Mouse (Mus musculus) midbrain, embryonic 11.5 days (tissue): Measurements from ENCODE around the gene Eef2k. TPM values are rescaled to one million over a fixed set of nuclear protein-coding genes. Genes with fewer than 3 reads are reported as not detected.

ENCODE experiments used
- ATAC-seq: fragments of 200-750 bp; cut with Nextera tagmentation; 2 replicates; pipeline ENCODE4 v1.8.0; 2017; ENCODE audit warnings: moderate TSS enrichment, moderate library complexity; ENCODE audit not compliant: low FRiP score
- DNase-seq: peaks from one replicate; pipeline ENCODE4 v3.0.0; 2015; ENCODE audit warnings: low spot score; ENCODE audit errors: missing footprints
- H3K27ac ChIP-seq: fragments of 300-500 bp; sonication (generic); 2 replicates; pipeline ENCODE4 v1.5.1; 2014; ENCODE audit warnings: low read depth, low read length
- H3K27me3 ChIP-seq: fragments of 300-500 bp; sonication (generic); 2 replicates; pipeline ENCODE4 v1.6.1; 2014; ENCODE audit warnings: mild to moderate bottlenecking, low read length, moderate library complexity, mixed read lengths; ENCODE audit not compliant: control insufficient read depth, insufficient read depth
- H3K36me3 ChIP-seq: fragments of 300-500 bp; sonication (generic); 2 replicates; pipeline ENCODE4 v1.6.1; 2014; ENCODE audit warnings: mild to moderate bottlenecking, low read length, moderate library complexity, mixed read lengths; ENCODE audit not compliant: control insufficient read depth, insufficient read depth
- H3K4me1 ChIP-seq: fragments of 300-500 bp; sonication (generic); 2 replicates; pipeline ENCODE4 v1.6.1; 2014; ENCODE audit warnings: low read length; ENCODE audit not compliant: control insufficient read depth, insufficient read depth
- H3K4me2 ChIP-seq: fragments of 300-500 bp; sonication (generic); 2 replicates; pipeline ENCODE4 v1.6.1; 2014; ENCODE audit warnings: mild to moderate bottlenecking, moderate library complexity
- H3K4me3 ChIP-seq: fragments of 300-500 bp; sonication (generic); 2 replicates; pipeline ENCODE4 v1.5.1; 2014; ENCODE audit warnings: low read depth, low read length
- H3K9ac ChIP-seq: fragments of 300-500 bp; sonication (generic); 2 replicates; pipeline ENCODE4 v1.6.1; 2014; ENCODE audit warnings: low read length
- H3K9me3 ChIP-seq: fragments of 300-500 bp; sonication (generic); 2 replicates; pipeline ENCODE4 v1.6.1; 2016; ENCODE audit warnings: low read length; ENCODE audit not compliant: control insufficient read depth
- WGBS: fragments of 180-500 bp; shearing (Covaris S2); extraction: QIAGEN DNeasy Blood & Tissue Kit; methylation state at CpG from one replicate; pipeline ENCODE4 v1.1.7; 2014; 5-methylcytosine and 5-hydroxymethylcytosine counted together
- polyA plus RNA-seq: library from polyadenylated mRNA; unstranded; fragments of >200 nt; fragmentation: Nextera tagmentation; extraction: Ambion mirVana; gene quantifications from 2 replicates; pipeline ENCODE4 v1.2.1, GENCODE M21; 2014

The Eef2k gene
- polyA plus RNA-seq, 1 experiment from 2014 or later = 10.5 TPM

DNA sequence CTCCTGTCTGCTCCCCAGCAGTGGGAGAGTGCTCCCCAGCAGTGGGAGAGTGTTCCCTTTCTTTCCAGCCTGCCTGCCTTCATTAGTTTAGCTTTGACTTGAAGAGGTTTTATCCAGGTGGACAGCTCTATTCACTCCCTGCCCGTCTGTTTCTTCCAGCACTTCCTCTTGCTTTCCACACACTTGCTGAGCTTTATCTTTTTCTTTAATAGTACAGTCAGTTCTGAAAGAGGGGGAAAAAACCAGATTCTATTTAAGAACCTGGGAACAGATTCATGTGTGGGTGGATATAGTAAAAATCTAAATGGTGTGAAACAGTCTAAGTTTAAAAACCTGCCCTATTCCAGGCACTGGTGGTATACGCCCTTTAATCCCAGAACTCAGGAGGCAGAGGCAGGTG, 17.5 kb upstream of the Eef2k start:
- Histone ChIP-seq H3K4me2 (no peak overlapping the region), H3K4me1 (no peaks in the 10 kb centered on the region), H3K36me3 (no peaks in the 10 kb centered on the region), H3K9ac (no peak overlapping the region), H3K4me3 (no peak overlapping the region), H3K9me3 (no peaks in the 10 kb centered on the region), H3K27ac (no peak overlapping the region), H3K27me3 (peaks cover 4% of the 10 kb centered on the region)
- DNase-seq = no peak
- no peak for ATAC-seq
- WGBS = 62% methylated on average over 2 of the region's 2 CpGs

DNA sequence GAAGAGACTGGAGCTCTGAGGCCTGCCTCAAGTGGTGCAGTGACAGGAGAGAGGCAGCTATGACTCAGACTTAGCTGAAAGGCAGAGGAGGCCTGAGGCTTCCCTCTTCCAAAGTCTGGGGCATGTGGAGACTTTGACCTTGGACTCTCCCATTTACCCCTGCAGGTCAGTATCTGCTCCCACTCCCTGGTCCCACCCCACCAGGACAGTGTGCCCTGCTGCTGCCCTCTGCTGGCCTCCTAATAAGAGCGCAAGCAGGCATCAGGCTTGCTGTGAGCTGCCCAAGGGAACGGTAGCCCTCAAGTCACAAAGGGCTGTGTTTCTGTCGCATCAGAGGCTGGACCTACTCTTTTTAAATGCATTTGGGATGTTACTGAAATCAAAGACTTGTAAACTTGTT, 16.2 kb upstream of the Eef2k start:
- Histone ChIP-seq H3K36me3 (no peaks in the 10 kb centered on the region), H3K4me1 (peaks cover 4% of the 10 kb centered on the region), H3K4me3 (no peak overlapping the region), H3K4me2 (no peak overlapping the region), H3K9me3 (no peaks in the 10 kb centered on the region), H3K27ac (no peak overlapping the region), H3K27me3 (peaks cover 14% of the 10 kb centered on the region), H3K9ac (no peak overlapping the region)
- 20% methylated on average over 3 of the region's 3 CpGs for WGBS
- DNase-seq (peak; percentile 89), ATAC-seq (no peak)

DNA sequence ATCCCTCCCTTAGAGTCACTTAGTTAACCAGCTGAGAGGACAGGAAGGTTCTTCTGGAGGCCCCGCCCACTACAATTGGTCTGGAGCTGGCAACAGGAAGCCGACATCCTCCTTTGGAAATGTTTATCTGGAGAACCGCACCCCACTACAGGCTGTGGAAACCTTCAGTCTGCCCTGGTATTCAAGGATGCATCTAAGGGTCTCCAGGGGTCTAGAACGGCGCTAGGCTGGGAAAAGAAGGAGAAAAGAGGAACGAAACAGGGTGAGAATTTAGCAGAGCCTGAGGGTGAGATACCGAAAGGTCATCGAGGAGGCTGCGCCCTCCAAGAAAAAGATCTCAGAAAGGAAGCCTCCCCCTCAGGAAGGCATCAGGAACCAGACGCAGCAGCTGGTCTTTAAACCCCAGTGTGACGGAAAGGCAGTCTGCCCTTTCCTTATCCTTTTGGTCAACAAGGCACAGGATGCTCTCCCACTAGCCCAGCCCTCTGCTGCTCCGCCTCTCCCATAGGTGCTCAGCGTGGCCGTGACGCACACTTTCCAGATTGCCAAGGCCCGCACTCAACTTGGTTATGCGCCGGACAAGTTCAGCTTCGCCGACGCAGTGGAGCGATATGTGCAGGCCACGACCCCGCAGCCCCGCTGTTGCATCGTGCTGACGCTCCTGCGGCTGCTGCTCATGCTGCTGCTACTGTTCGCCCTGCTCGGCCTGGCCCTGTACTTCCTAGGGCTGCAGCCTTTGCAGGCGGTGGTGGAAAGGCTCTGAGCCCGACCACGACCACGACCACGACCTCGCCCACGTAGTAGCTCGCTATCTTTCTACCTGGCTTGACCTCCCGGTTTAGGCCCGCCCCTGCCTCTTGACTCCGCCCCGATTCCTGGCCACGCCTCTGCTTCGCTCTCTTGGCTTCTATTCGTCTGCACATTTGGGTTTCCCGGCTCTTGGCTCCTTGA, 11.9 kb upstream of the Eef2k start:
- H3K4me3 ChIP-seq = peak overlapping the region; percentile 42
- peak overlapping the region; percentile 61 for H3K9ac ChIP-seq
- H3K27me3 ChIP-seq = peaks cover 17% of the 10 kb centered on the region
- H3K9me3 ChIP-seq = no peaks in the 10 kb centered on the region
- 2% methylated on average over 46 of the region's 46 CpGs for WGBS
- peak overlapping the region; percentile 94 for H3K4me2 ChIP-seq
- peak; percentile 96 for DNase-seq
- ATAC-seq = peak; percentile 42
- H3K4me1 ChIP-seq = peaks cover 4% of the 10 kb centered on the region
- H3K36me3 ChIP-seq = no peaks in the 10 kb centered on the region
- no peak overlapping the region; the same call in 1 of the 2 replicates for H3K27ac ChIP-seq

DNA sequence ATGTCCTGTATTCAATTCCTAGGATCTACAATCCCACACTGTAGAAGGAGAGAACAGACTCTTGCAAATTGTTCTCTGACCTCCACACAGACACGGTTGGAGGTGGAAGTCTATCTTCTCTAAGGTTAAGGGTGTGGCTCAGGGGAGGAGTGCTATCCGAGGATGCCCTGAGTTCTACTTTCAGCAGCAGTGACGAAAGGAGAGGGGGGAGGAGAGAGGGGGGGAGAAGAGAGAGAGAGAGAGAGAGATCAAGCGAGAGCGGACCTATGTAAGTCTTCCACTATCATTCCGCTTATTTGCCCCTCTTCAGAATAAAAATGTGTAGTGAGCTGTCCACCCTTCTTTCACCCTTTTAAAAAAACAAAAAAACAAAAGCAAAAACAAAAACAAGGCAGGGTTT, 8.2 kb upstream of the Eef2k start:
- H3K9ac ChIP-seq = no peak overlapping the region
- DNase-seq = no peak
- peaks cover 4% of the 10 kb centered on the region for H3K4me1 ChIP-seq
- peak overlapping the region; percentile 59 for H3K4me3 ChIP-seq
- no peaks in the 10 kb centered on the region for H3K36me3 ChIP-seq
- H3K4me2 ChIP-seq = peak overlapping the region; percentile 56
- peaks cover 17% of the 10 kb centered on the region for H3K27me3 ChIP-seq
- H3K9me3 ChIP-seq = no peaks in the 10 kb centered on the region
- WGBS = 58% methylated on average over 6 of the region's 6 CpGs
- no peak overlapping the region for H3K27ac ChIP-seq
- no peak for ATAC-seq

DNA sequence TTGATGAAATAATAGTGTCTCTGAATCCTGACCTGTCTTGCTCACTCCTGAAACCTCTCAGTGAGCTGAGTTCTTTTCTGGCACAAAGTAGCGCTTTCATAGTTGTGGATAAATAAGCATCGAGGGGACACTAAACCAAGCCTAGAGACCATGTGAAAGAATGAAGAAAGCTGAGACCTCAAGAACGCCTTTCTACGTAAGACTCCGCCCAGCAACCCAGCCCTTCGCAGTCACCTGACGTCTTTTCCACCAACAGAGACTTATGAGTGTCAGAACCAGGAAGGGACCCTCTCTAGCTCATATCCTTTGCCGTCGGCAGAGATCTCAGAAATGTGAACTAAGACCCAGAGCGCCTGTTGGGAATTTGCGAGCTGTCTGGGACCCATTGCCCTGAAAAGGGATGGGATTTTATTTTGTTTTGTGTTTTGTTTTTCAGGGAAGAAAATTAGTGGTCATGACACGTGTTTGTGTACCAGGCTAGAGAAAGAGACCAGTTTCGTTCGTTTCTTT, 7.7 kb upstream of the Eef2k start:
- DNase-seq (peak; percentile 96), ATAC-seq (peak; percentile 75)
- Histone ChIP-seq H3K9ac (peak overlapping the region; percentile 55), H3K4me1 (peaks cover 4% of the 10 kb centered on the region), H3K9me3 (no peaks in the 10 kb centered on the region), H3K27ac (no peak overlapping the region), H3K4me2 (peak overlapping the region; percentile 56), H3K27me3 (peaks cover 13% of the 10 kb centered on the region), H3K4me3 (peak overlapping the region; percentile 59), H3K36me3 (no peaks in the 10 kb centered on the region)
- 18% methylated on average over 14 of the region's 14 CpGs for WGBS

DNA sequence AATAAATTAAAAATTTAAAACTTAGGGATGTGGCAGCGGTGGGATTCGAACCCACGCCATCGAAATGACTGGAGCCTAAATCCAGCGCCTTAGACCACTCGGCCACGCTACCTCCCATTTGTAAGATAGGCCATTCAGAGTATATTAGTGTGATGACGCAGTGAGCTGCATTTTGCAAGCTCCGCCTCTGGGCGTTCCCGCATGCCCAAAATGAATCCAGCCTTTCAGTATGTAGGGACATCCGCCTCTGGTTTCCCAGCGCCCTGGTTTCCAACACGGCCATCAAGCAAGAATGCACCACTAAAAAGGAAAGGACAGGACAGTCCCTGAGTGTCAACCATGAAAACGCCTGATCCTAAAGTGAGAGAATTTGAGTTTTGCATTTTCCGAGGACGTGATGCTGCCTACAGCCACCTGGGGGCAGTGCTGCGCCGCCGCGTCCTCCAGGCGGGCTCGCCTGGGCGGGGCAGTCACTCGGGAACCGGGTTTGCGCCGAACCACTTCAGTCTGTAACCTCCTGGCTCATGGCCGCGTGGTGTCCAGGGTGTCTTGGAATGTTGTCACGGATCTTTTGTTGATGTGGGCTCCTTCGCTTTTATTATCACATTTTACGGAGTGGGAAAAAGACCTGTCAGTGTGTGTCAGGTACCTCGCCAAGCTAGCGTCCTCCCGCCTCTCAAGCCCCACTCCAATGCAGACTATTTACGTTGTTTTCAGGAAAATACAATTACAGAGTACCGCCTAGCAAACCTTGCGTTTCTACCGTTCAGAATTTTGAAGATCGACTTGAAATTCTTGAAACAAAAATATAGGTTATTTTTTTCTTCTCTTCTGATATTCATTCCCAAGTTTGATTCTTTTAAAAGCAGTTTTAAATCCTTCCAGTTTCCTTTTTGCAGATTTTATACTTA, 6.9 kb upstream of the Eef2k start:
- peak; percentile 90 for ATAC-seq

DNA sequence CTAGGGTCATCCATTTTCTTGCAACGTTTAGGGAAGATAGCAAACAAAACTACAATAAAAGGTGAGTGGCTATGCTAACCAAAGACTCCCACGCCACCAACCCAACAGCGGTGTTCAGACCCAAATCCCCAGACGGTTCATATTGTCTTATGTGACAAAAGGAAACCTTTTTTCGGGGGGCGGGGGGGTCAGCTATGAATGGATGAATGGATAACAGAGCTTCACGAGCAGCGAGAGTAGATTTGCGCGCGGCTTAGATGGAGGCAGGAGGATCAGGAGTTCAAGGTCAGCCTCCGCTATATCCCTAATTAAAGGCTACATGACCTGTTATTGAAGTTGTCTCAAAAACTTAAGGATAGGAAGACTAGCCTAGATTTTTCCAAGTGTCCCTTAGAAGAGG, 6.3 kb upstream of the Eef2k start:
- H3K9me3 ChIP-seq = no peaks in the 10 kb centered on the region
- H3K4me3 ChIP-seq = peak overlapping the region; percentile 59
- peak; percentile 91 for DNase-seq
- ATAC-seq = no peak
- peak overlapping the region; percentile 36; the same call in 1 of the 2 replicates for H3K9ac ChIP-seq
- H3K27me3 ChIP-seq = peaks cover 3% of the 10 kb centered on the region; the same call in 1 of the 2 replicates
- no peaks in the 10 kb centered on the region for H3K36me3 ChIP-seq
- H3K4me2 ChIP-seq = peak overlapping the region; percentile 53; the same call in 1 of the 2 replicates
- H3K4me1 ChIP-seq = no peaks in the 10 kb centered on the region; the same call in 1 of the 2 replicates
- H3K27ac ChIP-seq = no peak overlapping the region
- 5% methylated on average over 12 of the region's 12 CpGs for WGBS

More for the DNA sequence above, 6.9 kb upstream of the Eef2k start:
- Histone ChIP-seq H3K4me1 (peaks cover under 1% of the 10 kb centered on the region), H3K9me3 (no peaks in the 10 kb centered on the region), H3K4me3 (peak overlapping the region; percentile 59), H3K27me3 (peaks cover 8% of the 10 kb centered on the region; the same call in 1 of the 2 replicates), H3K36me3 (no peaks in the 10 kb centered on the region), H3K4me2 (peak overlapping the region; percentile 56), H3K27ac (peak overlapping the region; percentile 14; the same call in 1 of the 2 replicates), H3K9ac (peak overlapping the region; percentile 57)
- peak; percentile 99 for DNase-seq
- WGBS = under 1% methylated on average over 41 of the region's 41 CpGs

DNA sequence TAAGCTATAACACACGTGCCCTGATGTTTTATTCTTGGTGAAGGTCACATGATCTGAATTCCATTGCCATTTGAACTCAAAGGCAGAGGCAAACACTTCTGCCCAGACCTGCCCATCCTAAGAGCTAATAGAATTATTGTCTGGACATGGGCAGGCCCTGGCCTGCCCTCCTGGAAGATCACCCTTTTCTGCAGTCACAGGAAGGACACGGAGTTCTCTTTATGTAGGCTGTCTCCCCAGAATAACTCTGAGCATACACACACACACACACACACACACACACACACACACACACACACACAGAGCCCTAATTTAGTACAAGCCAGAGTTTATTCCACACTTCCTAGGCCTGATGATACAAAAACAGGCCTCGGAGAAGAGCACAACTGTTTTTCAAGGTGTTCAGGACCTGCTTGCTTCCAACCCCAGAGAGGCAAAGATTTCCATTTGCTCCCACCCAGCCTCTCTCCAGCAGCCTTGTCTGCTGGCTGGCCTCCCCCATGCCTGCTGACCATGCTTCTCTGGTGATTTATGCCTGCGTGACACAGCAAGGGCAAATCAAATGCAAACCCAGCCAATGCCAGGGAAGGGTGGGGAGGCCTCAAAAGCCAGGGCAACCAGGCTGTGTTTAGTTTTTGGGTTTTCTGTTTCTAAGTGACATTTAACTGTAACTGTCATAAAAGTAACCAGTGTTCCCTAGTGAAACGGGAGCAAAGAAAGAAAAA, 4.0 kb upstream of the Eef2k start:
- Histone ChIP-seq H3K9me3 (no peaks in the 10 kb centered on the region), H3K27me3 (no peaks in the 10 kb centered on the region), H3K4me3 (no peak overlapping the region), H3K36me3 (no peaks in the 10 kb centered on the region), H3K4me1 (no peaks in the 10 kb centered on the region; the same call in none of the 2 replicates), H3K4me2 (no peak overlapping the region), H3K9ac (no peak overlapping the region), H3K27ac (no peak overlapping the region)
- ATAC-seq (no peak), DNase-seq (no peak)
- 82% methylated on average over 5 of the region's 5 CpGs for WGBS
